Mouse (Mus musculus) cerebellum, adult 2 months (tissue): ENCODE measurements at regions not wholly inside any gene's neighbourhood (a gene's known extent, or its start where the extent isn't known, plus 50 kb on each side); places are given as distances from the start of the nearest gene placed in this dataset.

Experiments used
- CTCF ChIP-seq: fragments of 200-500 bp; IDR thresholded peaks from 2 replicates; pipeline ENCODE4 v1.5.1; 2011; ENCODE audit warnings: low read depth, mild to moderate bottlenecking, control low read depth, low read length, moderate library complexity, borderline replicate concordance; ENCODE audit not compliant: insufficient read depth
- POLR2A ChIP-seq: fragments of 200-500 bp; IDR thresholded peaks from 2 replicates; pipeline ENCODE4 v1.6.1; 2011; ENCODE audit warnings: low read length, control low read depth, borderline replicate concordance; ENCODE audit not compliant: insufficient read depth

- TF ChIP-seq CTCF, result no peak
- TF ChIP-seq POLR2A, result no peak
Measured at GRCm38 (mm10) chrX:99390462-99390838, 80.6 kb downstream of the Pja1 start.
